Mouse (Mus musculus) olfactory bulb, adult 2 months (tissue): ENCODE results near the gene Aktip.

Source experiments
- CTCF ChIP-seq: fragments of 200-500 bp; IDR thresholded peaks from 2 replicates; pipeline ENCODE4 v1.5.1; 2012; ENCODE audit warnings: low read depth, mild to moderate bottlenecking, low read length, moderate library complexity; ENCODE audit not compliant: insufficient read depth
- POLR2A ChIP-seq: fragments of 200-500 bp; IDR thresholded peaks from 2 replicates; pipeline ENCODE4 v1.6.1; 2012; ENCODE audit warnings: mild to moderate bottlenecking, low read depth, low read length, moderate library complexity; ENCODE audit not compliant: insufficient read depth

- TF ChIP-seq POLR2A, result no peak
- TF ChIP-seq CTCF, result no peak
These were observed 13.2 kb upstream of the Aktip start for GRCm38 (mm10) chr8:91212948-91213347.
